Mouse (Mus musculus): Measurements from ENCODE around the gene Exoc8. TPM values are rescaled to one million over a fixed set of nuclear protein-coding genes. Genes with fewer than 3 reads are reported as not detected.

Gene Exoc8
- polyA plus RNA-seq, 1 experiment = 12.2 TPM

DNA sequence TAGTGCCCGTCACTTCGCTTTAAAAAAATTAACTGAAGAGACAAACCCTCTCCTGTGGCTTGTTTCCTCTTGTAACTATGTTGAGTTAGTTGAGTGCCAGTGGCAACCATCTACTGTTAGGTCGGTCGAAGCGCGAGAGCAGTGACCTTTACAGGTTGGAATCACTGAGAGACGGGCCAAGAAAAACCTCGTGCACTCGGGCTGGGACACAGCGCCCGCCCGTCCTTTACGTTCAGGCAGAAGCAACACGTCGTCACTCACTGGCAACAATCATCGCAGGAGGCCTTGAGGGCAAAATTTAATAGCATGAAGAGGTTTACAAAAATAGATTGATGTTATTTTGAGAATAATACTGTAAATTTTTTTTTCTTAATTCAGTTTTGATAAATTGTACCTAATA, 12.4 kb upstream of the Exoc8 start:
- no peak for DNase-seq (ENCODE audit: low spot score)

DNA sequence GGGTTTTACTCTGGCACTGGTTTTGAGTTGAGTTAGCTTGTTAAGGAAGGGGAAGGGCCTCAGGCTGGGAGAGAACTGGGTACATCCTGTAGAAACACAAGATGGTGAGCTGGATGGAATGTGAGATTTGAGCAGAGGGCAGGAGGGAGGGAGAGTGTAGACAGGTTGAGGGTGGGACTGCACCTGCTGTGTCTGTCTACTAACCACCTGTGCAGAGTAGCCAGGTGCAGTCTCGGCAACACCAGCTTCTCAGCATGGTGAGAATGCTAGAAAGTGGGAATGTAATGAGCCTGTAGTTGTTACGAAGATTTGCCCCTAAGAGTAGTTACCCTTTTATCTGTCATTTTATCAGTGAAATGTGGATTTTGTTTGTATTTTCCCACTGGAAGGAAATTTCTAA, 8.0 kb upstream of the Exoc8 start:
- DNase-seq (ENCODE audit: low spot score) = no peak

DNA sequence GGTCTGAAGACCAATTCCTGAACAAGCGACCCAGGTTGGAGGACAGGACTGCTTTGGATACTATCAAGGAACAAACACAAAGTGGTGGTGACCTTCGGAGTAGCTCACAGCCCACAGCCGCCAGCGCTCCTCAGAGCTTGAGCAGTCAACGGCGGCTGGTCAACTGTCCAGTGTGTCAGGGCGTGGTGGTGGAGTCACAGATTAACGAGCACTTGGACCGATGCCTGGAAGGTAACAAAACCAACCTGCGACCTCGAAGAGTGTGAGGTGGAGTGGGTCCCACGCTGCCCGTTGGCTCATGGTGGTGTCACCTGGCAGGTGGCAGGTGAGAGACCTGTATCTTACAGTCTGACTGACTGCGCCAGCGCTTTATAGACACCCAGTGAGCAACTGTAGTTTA, 5.7 kb upstream of the Exoc8 start:
- no peak for DNase-seq (ENCODE audit: low spot score)

DNA sequence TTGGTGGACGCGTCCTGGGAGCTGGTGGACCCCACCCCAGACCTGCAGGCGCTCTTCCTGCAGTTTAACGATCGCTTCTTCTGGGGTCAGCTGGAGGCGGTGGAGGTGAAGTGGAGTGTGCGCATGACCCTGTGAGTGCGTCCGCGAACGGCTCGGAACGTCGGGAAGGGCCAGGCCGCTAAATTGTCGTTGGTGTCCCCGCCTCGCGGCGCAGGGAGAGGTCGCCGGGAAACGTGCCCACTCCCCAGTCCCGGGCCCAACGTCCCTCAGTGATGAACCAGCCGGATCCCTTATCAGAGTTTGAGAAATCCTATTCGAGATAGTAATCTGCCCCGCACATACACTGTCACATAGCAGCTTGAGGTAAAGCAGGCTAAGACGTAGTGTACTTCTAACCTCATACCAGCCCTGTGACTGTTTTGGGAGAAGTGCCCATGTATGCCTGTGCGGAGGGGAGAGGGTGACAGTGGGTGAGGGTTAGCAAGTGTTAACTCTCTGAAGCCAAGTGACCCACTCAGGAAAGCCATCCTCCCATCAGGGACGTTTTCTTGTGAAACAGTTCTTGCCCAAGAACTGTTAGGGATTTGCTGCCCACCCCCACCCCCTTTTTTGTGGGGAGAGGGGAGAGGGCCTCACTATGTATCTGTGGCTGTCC, 873 bp upstream of the Exoc8 start:
- DNase-seq (ENCODE audit: low spot score) = no peak

DNA sequence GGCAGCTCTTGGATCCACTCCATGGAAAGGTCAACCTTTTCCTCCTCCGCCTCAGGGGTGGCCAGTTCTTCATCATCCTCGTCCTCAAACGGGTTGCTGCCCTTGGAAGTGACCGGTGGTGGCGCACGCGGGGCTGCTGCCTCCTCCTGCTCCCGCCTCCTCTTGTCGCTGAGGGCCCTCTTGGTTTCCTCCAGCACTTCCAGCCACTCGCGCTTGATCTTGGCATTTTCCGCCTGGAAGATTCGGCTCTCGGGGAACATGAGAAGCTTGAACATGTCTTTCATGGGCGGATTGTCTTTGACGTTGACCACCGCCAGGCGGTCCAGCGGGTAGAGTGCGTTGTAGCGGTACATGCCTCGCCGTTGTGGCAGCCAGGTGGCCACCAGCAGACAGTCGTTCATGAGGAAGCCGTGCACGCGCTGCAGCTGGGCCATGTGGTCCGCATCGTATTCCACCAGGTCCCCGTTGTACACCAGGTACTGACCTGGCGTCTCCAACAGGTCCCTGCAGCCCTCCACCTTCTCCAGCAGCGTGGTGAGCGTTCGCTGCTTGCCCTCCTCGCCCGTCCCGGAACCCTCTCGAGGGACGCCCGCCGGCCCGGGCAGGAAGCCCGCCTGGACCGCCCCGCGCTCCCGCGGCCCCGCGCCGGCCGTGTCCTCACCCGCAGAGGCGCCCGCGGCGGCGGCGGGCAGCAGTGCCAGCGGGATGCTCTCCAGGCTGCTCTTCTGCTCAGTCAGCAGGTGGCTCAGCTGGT, 696 bp downstream of the Exoc8 start:
- DNase-seq (ENCODE audit: low spot score) = peak; percentile 60

DNA sequence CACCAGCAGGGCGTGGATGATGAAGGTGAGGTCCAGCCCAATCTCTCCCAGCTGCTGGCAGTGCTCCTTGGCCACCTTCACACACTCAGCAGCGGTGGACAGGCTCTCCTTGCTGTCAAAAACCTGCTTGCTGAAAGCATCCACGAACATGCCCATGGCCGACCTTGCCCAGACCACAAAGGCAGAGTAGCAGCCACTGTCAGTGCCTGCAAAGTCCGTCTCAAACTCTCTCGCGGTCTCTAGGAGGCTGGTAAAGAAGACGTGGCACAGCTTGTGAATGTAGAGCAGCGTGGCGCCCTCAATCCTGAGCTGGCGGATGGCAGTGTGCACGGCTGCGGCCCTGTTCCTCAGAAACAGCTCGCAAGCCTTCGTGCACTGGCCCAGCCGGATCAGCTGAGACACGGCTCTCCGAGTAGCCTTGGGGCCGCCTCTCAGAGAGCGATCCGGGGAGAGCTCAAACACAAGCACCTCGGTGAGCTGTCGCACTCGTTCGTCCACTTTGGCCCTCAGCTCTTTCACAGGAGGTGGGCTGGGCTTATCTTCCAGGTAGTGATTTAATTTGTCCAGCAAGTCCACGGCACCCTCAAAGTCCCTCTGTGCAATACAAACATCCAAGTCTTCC, 1.4 kb downstream of the Exoc8 start:
- DNase-seq (ENCODE audit: low spot score) = peak; percentile 32

DNA sequence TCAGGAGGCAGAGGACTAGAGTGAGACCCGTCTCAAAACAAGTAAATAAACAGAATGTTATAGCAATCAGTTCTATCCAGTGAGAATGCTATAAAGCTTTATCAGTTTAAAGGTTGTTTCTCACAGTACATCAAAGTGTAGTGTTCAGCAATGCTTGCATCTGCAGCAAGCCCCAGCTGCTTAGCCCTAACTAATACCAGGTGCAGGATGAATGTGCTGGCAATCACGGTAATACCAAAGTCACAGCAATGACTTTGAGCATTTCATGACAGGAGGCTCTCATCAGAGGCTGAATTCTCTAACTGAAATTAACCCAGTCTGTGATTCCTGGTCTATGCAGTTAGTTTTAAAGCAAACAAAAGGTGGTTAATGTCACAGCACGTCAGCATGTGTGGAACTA, 4.9 kb downstream of the Exoc8 start:
- no peak for DNase-seq (ENCODE audit: low spot score)

DNA sequence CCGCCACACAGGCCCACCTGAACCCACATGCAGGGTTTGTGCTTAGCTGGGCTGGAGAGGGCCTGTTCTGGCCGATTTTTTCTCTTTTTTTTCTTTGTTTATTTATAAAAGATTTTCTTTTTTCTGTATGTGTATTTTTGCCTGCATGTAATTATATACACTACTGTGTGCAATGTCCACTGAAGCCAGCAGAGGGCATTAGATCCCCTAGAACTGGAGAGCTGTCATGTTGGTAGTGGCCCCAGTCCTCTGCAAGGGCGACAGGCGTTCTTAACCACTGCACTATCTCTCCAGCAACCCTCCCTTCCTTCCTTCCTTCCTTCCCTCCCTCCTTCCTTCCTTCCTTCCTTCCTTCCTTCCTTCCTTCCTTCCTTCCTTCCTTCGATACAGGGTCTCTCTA, 9.1 kb downstream of the Exoc8 start:
- DNase-seq (ENCODE audit: low spot score) = no peak

DNA sequence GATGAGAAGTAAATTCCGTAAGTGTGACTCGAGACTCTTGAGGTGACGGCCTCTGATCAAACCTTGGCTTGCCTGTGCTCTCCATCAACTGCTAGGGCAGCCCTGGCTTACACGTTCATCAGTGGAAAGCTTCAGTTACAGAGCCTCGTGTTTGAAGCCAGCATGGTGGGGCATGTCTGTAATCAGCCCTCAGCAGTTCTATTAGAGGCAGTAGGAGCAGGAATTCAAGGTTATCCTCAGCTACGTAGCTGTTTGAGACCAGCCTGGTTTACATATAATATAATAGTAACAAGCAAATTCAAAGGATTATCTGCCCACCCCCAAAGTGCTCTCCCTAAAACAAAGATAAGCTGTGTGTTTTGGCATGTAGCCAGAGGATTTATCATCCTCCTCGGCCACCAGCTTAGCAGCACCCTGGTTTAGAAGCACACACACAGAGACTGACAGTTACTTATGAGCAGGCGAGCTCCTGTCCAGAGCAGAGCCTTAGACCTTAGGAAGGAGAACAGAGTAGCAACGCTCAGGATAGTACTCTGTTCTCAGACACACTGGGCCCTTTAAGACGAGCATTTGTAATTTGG, 18.5 kb downstream of the Exoc8 start:
- DNase-seq (ENCODE audit: low spot score) = no peak

DNA sequence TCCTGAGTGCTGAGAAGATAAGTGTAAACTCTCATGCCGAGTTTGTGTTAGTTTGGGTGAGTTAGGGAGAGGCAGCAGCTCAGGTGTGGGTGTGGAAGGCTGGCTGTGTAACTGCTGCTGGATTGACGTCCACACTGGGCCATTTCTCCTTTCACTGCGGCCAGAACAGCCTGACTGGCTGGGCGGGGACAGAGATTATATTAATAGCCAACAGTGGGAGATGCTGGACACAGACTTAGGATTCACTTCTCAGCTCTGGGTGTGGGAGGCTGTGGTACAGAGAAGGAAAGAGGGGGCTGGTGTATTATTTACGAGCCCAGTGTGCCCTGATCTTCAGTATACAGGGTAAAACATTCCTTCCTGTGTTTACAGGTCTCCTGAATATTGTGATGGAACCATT, 19.4 kb downstream of the Exoc8 start:
- no peak for DNase-seq (ENCODE audit: low spot score)

DNA sequence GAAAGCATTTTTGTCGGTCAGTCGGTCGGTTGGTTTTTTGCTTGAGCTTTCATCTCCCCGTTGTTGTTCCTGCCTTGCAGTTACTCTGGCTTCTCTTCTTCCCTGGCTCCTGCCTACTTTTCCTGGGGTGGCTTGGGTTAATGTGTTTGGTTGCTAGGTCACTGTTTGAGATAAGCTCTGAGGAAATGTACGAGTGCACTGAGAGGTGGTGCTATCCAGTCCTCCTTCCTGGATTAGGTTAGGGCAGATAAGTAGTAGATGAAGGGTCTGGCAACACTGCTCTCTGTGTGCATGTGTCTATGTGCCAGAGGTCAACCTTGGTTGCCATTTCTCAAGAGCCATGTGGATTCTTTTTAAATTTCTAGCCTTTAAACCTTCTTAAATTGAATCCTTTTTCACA, 24.8 kb downstream of the Exoc8 start:
- DNase-seq (ENCODE audit: low spot score) = no peak

DNA sequence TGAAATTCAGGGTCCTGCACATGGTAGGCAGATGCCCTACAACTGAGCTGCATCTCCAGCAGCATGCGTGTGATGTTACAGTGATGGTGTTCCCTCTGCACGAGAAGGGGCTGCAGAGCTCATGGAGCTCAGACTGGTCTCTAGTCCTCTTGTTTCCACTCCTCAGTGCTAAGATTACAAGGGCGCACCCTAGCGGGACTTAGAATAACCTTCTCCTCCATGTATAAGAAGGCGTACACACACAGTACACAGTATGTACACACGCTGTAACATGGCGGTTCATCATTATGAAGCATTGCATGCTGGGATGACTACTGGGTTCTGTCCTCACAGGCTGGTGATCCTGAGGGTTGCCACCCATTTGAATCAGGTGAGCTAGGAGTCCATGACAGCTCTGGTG, 25.4 kb downstream of the Exoc8 start:
- DNase-seq (ENCODE audit: low spot score) = no peak

DNA sequence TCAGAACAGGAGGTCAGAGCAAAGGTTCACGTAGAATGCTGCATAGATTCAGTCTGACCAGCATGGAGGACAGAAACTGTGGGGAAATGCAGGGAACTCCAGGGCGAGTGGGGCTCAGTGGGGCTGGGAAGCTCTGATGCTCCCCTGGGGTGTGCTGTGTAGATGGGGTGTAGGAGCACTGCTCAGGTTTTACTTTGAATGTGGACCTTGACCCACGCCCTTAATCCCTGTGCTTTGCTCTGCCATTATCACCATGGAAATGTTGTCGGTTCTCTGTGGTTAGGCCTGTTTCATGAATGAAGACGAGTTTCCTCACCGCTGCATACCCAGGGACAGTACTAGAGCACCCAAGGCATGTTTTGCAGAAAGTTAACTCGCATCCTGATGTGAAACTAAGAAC, 26.0 kb downstream of the Exoc8 start:
- DNase-seq (ENCODE audit: low spot score) = no peak

DNA sequence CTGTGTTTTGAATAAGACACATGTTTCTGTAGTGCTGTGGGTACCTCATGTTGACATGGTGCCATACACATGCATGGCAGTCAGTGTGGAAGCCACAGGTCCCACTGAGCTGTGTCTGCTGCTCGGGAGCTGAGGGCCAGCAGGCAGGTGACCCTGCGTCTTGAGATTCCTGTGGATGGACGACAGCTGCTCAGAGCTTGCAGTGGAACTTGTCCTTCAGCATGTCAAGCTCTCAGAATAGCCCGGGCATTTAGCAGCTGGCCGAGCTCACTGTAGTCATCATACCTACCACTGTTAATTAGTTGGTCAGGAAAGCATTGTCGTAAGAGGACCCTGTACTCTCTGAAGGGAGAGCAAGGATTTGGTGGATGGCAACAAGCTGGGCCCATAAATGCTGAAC, 27.8 kb downstream of the Exoc8 start:
- DNase-seq (ENCODE audit: low spot score) = no peak

DNA sequence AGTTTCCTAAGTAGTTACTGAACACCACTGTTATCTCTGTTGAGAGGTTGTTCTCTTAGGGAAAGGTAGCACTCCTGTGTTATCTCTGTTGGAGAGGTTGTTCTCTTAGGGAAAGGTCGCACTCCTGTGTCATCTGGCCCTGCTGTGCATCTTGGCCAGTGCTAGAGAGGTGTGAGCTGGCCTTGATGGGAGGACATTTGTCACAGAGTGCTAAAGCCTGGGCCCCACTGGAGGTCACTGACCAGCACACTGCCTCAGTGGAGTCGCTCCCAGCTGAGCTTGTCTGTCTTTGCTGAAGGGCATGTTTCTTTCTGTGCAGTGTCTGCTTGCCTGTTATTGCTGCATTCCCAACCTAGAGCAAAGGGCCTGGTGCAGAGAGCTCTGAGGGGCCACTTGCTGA, 30.4 kb downstream of the Exoc8 start:
- DNase-seq (ENCODE audit: low spot score) = no peak

DNA sequence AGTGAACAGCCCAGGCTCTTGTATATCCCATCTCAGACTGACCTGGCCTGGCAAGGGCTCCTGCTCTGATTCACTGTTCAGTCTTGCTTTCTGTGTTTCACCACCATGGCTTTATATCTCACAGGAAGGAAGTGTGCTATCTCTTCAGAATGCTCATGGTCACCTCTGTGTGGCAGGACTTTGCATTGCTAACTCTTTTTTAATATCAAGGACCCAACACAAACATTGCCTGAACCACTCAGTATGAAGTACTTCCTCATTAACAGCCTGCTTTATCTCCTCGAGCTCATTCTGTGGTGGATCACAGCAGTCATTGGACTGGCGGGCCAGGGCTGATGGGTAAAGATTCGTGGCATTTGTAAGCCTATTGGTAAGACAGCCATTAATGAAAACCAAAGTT, 30.8 kb downstream of the Exoc8 start:
- no peak for DNase-seq (ENCODE audit: low spot score)

DNA sequence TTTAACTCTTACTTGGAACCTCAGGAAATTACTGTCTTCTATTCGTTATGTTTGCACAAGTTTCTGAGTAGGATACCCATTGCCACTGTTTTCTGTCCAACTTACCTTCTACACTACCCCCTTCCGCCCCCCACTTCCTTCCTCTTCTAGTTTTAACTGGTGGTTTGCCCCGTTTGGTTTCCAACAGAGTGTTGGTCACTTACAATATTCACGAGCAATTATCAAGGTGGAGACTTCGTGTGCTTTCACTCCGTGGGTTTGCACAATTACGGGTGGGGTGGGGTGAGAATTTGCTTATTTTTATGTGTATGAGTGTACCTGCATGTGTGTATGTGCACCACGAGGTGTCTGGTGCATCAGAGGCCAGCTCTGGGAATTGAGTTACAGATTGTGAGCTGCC, 33.8 kb downstream of the Exoc8 start:
- no peak for DNase-seq (ENCODE audit: low spot score)

DNA sequence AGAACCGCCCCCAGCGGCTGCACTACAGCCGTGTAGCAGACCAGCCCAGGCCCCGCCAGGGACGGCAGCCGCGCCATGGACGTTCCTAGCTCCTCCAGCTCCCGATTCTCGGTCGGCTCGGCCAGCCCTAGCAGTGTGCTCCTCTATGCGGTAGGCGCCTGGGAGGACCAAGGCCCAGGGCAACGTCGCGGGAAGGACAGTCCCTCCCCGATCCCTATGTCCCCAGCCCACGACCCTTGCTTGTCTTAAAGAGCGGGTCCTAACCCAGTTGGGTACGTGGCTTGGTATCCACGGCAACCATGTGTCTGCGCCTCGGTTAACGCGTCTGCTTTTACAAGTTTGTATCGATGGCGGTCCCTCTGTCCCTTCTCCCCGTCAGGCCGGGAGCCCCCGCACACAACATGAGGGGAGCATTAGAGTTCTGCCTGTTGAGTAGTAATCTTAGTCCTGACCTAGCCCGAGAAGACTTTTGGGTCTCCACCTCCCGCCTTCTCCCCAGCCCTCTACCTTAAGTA, 34.3 kb downstream of the Exoc8 start:
- no peak for DNase-seq (ENCODE audit: low spot score)

DNA sequence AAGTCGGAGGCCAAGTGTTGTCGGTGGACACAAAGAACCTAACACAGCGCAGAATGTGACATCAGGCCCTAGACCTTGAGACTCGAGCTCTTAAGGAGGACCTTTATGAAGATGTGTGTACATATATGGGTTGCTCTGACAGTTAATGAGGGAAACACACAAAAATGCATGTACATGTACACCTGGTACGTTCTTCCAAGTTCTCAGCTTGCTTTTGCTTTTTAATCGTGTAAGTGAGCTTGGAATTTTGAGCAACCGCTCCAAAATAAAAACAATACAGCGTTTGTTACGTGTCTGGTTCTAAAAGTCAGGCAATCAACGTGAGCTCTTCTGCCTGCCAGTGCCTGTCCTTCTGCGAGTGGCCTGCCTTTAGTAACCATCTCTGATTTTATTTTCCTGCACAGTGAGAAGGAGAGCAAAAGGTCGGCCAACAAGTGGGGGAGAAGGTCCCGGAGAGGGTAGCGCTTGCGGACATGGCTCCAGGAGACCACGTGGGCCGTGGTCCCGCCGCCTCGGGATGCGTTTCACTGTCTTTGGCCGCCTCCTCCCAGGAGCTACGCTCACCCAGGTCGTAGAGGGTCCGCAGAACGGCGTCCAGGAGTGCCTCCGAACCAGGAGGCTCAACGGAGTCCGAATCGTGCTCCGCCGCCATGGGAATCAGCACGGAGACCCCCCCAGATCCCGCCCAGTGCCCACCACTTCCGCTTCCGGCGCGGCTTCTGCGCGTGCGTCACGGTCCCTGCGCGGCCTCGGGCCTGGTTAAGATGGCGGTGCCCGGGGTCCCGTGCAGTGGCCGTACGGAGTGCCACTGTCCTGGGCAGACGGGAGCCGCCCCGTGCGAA, 35.0 kb downstream of the Exoc8 start, which contains the start of the genes Gnpat and 2810004N23Rik:
TSS of gene Gnpat (plus strand) at position 713 of the 842 bp plus-strand sequence.
TSS of gene 2810004N23Rik (minus strand) at position 800 of the 842 bp plus-strand sequence.
- peak; percentile 98 for DNase-seq (ENCODE audit: low spot score)

DNA sequence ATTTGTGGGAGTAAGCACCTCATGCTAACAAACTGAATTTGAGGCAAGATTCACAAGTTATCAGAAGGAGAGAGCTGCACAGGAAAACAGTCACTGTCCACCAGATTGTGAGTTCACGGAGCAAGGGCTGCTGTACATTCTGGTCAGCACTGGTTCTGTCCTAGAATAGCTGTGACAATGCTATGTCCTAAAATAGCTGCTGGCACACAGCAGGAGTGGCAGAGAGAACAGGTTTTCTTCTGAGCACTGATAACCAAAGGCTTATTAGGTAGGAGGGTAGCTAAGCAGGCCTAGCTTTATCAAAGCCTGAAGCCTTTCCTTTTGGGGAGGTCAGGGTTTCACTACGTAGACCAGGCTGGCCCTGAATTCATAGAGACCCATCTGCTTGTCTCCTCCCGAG, 37.3 kb downstream of the Exoc8 start:
- DNase-seq (ENCODE audit: low spot score) = no peak

DNA sequence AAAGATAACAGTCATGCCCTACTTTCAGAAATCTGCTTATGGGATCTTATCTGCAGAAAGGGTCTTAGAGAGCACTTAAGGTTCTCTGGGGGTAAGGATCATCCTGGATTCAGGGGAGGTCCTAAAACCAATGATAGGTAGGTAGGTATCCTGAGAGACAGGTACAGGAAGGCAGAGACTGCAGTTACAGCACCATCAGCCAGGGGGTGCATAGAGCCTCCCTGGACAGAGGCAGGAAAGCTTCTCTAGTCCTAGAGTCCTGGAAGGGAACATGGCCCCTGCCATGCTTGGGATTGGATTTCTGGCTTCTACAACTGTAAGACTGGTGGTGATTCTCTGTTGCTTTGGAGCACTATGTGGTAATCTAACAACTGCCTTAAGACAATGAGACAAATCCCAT, 38.0 kb downstream of the Exoc8 start:
- DNase-seq (ENCODE audit: low spot score) = no peak

DNA sequence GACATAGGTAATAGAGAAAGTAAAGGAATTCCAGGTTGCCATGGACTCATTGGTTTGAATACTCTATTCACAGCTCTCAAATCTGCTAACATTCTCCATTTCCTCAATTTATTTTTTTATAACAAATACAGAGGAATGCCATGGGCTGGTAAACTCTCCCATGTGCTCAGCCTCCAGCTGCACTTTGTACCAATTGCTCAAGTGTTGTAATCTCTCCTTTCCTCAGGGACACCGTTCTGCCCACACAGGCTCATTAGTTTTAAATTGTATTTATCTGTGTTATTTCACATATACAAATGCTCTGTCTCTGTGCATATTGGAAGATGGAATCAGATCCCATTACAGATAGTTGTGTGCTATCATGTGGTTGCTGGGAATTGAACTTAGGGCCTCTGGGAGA, 44.0 kb downstream of the Exoc8 start:
- no peak for DNase-seq (ENCODE audit: low spot score)

Measured in urinary bladder, adult 2 months (tissue).